Mouse (Mus musculus) cortical plate, adult 2 months (tissue): ENCODE measurements at regions not wholly inside any gene's neighbourhood (a gene's known extent, or its start where the extent isn't known, plus 50 kb on each side); places are given as distances from the start of the nearest gene placed in this dataset.

Experiments
- CTCF ChIP-seq: fragments of 200-500 bp; IDR thresholded peaks from 2 replicates; pipeline ENCODE4 v1.5.1; 2011; ENCODE audit warnings: mild to moderate bottlenecking, control low read depth, low read length; ENCODE audit not compliant: insufficient read depth; ENCODE audit errors: extremely low read depth
- POLR2A ChIP-seq: fragments of 200-500 bp; IDR thresholded peaks from 2 replicates; pipeline ENCODE4 v1.6.1; 2011; ENCODE audit warnings: mild to moderate bottlenecking, low read length, control low read depth; ENCODE audit not compliant: insufficient read depth; ENCODE audit errors: extremely low read depth

GRCm38 (mm10) chr17:4721061-4721460, 273.1 kb upstream of the Arid1b start:
- TF ChIP-seq POLR2A (no peak), CTCF (no peak)
